Mouse (Mus musculus) lung, adult 2 months (tissue): ENCODE data around the gene Actl7b. TPM values are rescaled to one million over a fixed set of nuclear protein-coding genes. Genes with fewer than 3 reads are reported as not detected.

Experiments
- DNase-seq: peaks from one replicate; pipeline ENCODE4 v3.0.0; 2022
- H3K4me1 ChIP-seq: fragments of 200-500 bp; 2 replicates; pipeline ENCODE4 v1.6.1; 2011; ENCODE audit warnings: low read length; ENCODE audit not compliant: control insufficient read depth, insufficient read depth
- H3K4me3 ChIP-seq: fragments of 200-500 bp; replicated peaks from 2 replicates; pipeline ENCODE3; 2011; ENCODE audit warnings: low read depth, mild to moderate bottlenecking, control low read depth, low read length; ENCODE audit errors: extremely low read depth
- CTCF ChIP-seq: fragments of 200-500 bp; IDR thresholded peaks from 2 replicates; pipeline ENCODE4 v1.5.1; 2011; ENCODE audit warnings: mild to moderate bottlenecking, low read length, control low read depth; ENCODE audit not compliant: insufficient read depth
- POLR2A ChIP-seq: fragments of 200-500 bp; IDR thresholded peaks from 2 replicates; pipeline ENCODE4 v1.6.1; 2011; ENCODE audit warnings: low read depth, mild to moderate bottlenecking, control low read depth, low read length, borderline replicate concordance; ENCODE audit errors: extremely low read depth
- WGBS: fragments of 180-500 bp; shearing (Covaris S2); methylation state at CpG from one replicate; pipeline ENCODE4 v1.1.7; 2018; 5-methylcytosine and 5-hydroxymethylcytosine counted together
- polyA plus RNA-seq: library from polyadenylated mRNA; depleted of rRNA; stranded (reverse); fragments of >200 nt; gene quantifications from 2 replicates; pipeline ENCODE4 v1.2.3, GENCODE M21; 2012

The Actl7b gene
- polyA plus RNA-seq, 1 experiment, result 0.28 TPM

- Histone ChIP-seq H3K4me3 (no peak overlapping the region), H3K4me1 (no peaks in the 10 kb centered on the region)
- 84% methylated on average over 4 of the region's 4 CpGs for WGBS
- no peak for DNase-seq
- TF ChIP-seq CTCF, result no peak
- no peak for TF ChIP-seq POLR2A
Measured at GRCm38 (mm10) chr4:56742698-56743097, 1.5 kb upstream of the Actl7b start.

GRCm38 (mm10) chr4:56740611-56741010 is 632 bp downstream of the Actl7b start:
- no peak overlapping the region for H3K4me3 ChIP-seq
- DNase-seq, result no peak
- no peaks in the 10 kb centered on the region for H3K4me1 ChIP-seq
- TF ChIP-seq POLR2A, result no peak
- no peak for TF ChIP-seq CTCF
- 96% methylated on average over 20 of the region's 20 CpGs for WGBS

GRCm38 (mm10) chr4:56740020-56740485 is 1.2 kb downstream of the Actl7b start, which contains the start of gene Gm26657:
Gene Gm26657 (plus strand): TSS chr4:56740070.
- WGBS, result 84% methylated on average over 18 of the region's 18 CpGs
- H3K4me1 ChIP-seq, result no peaks in the 10 kb centered on the region
- DNase-seq, result no peak
- TF ChIP-seq POLR2A (no peak), CTCF (no peak)
- H3K4me3 ChIP-seq, result no peak within 1 kb of the TSS

- WGBS, result 55% methylated on average over 8 of the region's 8 CpGs
- TF ChIP-seq CTCF, result no peak
- TF ChIP-seq POLR2A, result no peak
- Histone ChIP-seq H3K4me1 (no peaks in the 10 kb centered on the region), H3K4me3 (no peak overlapping the region)
- no peak for DNase-seq
Measured at GRCm38 (mm10) chr4:56725839-56726238, 15.4 kb downstream of the Actl7b start.

- DNase-seq, result no peak
- Histone ChIP-seq H3K4me3 (no peak overlapping the region), H3K4me1 (no peaks in the 10 kb centered on the region)
- WGBS, result 79% methylated on average over 6 of the region's 6 CpGs
- TF ChIP-seq POLR2A, result no peak
Measured at GRCm38 (mm10) chr4:56723237-56723636, 18.0 kb downstream of the Actl7b start.

GRCm38 (mm10) chr4:56722346-56722745 is 18.9 kb downstream of the Actl7b start:
- Histone ChIP-seq H3K4me1 (no peaks in the 10 kb centered on the region), H3K4me3 (no peak overlapping the region)
- no peak for TF ChIP-seq CTCF
- no peak for TF ChIP-seq POLR2A
- WGBS, result 64% methylated on average over 6 of the region's 6 CpGs
- DNase-seq, result no peak

- peak; percentile 17 for DNase-seq
- 33% methylated on average over 3 of the region's 3 CpGs for WGBS
- no peak for TF ChIP-seq POLR2A
- peak; percentile 49 for TF ChIP-seq CTCF
Measured at GRCm38 (mm10) chr4:56721469-56721868, 19.8 kb downstream of the Actl7b start.

GRCm38 (mm10) chr4:56720403-56720802 is 20.8 kb downstream of the Actl7b start:
- Histone ChIP-seq H3K4me1 (no peaks in the 10 kb centered on the region), H3K4me3 (no peak overlapping the region)
- DNase-seq, result no peak
- no peak for TF ChIP-seq POLR2A
- no peak for TF ChIP-seq CTCF
- 75% methylated on average over 9 of the region's 9 CpGs for WGBS

More at GRCm38 (mm10) chr4:56721469-56721868, 19.8 kb downstream of the Actl7b start:
- no peaks in the 10 kb centered on the region for H3K4me1 ChIP-seq
- no peak overlapping the region for H3K4me3 ChIP-seq

- WGBS, result 61% methylated on average over 9 of the region's 9 CpGs
- Histone ChIP-seq H3K4me1 (no peaks in the 10 kb centered on the region), H3K4me3 (no peak overlapping the region)
- no peak for TF ChIP-seq POLR2A
- no peak for TF ChIP-seq CTCF
- no peak for DNase-seq
Measured at GRCm38 (mm10) chr4:56719456-56719855, 21.8 kb downstream of the Actl7b start.

- Histone ChIP-seq H3K4me3 (no peak overlapping the region), H3K4me1 (no peaks in the 10 kb centered on the region)
- no peak for DNase-seq
- WGBS, result 63% methylated on average over 12 of the region's 12 CpGs
- TF ChIP-seq POLR2A, result no peak
- no peak for TF ChIP-seq CTCF
Measured at GRCm38 (mm10) chr4:56718573-56719442, 22.4 kb downstream of the Actl7b start.
